Mouse (Mus musculus): ENCODE measurements around the gene Wnt11. TPM values are rescaled to one million over a fixed set of nuclear protein-coding genes. Genes with fewer than 3 reads are reported as not detected.

Gene Wnt11
- total RNA-seq, 2 experiments from 2014 or later = 6.1 to 7.9 TPM

- intact Hi-C loops (cut with DNase I; ENCODE audit: low total_unique reads) = no loop called here
- DNase-seq = no peak
Observed at GRCm38 (mm10) chr7:98894305-98894704, 59.4 kb downstream of the Wnt11 start.

- DNase-seq = no peak
- intact Hi-C loops (cut with DNase I; ENCODE audit: low total_unique reads) = no loop called here
Observed at GRCm38 (mm10) chr7:98894768-98895167, 59.9 kb downstream of the Wnt11 start.

DNA sequence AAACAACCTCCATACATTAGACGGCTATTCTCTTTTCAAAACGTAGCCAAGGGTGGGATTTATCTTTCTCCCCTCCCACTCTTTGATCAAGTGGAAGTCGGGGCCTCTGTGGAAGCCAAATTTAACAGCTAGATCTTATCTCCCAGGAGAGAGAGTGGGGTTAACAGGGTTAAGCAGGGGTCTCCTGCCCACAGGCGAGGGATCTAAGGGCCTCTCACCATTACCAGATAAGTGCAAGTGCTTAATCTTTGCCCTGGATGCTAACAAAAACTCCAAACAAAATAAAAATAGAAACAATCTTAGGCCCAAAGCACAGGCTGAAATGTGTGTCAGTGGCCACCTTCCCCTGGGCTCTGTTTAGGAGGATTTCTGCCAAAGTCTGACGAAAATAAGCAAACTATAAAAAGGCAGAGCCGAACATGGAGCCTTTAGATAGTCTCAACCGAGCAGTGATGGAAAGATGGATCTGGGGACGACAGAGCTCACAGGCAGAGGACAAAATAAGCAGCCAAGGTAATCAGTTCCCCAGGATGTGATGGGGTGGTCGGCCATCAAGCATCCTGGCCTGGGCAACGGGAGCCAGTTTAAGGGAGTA, 60.7 kb downstream of the Wnt11 start:
- intact Hi-C loops (cut with DNase I; ENCODE audit: low total_unique reads) = no loop called here
- no peak for DNase-seq

DNA sequence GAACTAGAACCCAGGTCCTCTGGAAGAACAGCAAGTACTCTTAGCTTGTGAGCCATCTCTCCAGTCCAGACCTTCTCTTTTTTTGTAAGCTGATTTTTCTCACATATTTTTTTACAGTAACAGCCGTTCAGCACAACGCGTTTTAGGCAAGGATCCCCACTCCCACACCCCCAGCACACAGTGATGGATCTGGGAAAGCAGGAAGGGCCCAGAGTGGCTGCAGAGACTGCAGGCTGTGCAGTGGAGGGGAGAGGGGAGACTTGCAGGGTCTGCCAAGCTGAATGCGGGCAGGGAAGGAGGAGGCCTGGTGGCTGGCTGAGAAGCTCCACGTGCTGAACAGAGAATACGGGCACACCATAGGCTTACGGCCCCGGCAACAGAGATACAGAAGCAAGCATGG, 62.4 kb downstream of the Wnt11 start:
- intact Hi-C loops (cut with DNase I; ENCODE audit: low total_unique reads) = no loop called here

DNA sequence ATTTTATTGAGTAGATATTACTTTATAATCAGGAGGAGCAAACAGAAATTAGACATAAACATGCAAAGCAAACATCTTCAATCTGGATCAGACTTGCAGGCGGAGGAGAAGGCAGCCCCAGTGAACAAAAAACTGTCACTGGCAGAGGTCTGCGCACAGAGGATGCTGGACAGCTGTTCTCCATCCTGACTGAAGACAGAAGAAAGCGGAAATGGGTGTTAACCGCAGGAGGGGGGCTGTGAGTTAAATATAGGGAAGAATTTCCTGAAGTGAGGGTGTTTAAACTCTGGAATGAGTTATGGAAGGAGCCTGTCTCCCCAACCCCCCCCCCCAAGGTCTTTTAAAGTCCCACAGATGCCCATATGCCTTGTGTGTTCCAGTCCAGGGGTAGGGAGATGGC, 64.9 kb downstream of the Wnt11 start:
- no peak for DNase-seq
- intact Hi-C loops (cut with DNase I; ENCODE audit: low total_unique reads) = no loop called here

More for the DNA sequence above, 62.4 kb downstream of the Wnt11 start:
- DNase-seq = no peak

GRCm38 (mm10) chr7:98901120-98901519, 66.2 kb downstream of the Wnt11 start:
- intact Hi-C loops (cut with DNase I; ENCODE audit: low total_unique reads) = no loop called here

DNA sequence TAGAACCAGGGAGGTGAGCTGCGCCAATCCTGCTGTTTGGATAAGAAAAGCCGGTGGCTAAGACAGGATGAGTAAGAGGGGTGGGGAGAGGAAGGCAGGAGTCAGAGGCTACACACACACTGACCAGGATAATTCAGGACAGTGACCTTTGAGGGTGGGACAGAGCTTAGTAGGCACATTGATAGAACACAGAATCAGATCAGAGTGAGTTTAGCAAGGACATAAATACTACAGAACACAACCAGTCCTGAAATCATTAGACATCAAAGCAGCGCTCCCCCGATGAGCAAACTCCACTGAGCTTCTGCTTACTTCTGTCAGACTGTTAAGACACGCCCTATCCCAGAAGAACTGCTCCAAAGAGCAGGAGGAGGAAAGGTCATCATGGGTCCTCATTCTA, 69.0 kb downstream of the Wnt11 start:
- intact Hi-C loops (cut with DNase I; ENCODE audit: low total_unique reads) = no loop called here
- no peak for DNase-seq

More at GRCm38 (mm10) chr7:98901120-98901519, 66.2 kb downstream of the Wnt11 start:
- no peak for DNase-seq

Other genes with a start within 250 kb of the Wnt11 start
- gene Emsy, start 178.3 kb upstream of the Wnt11 start, total RNA-seq (2021) = 10 to 100 TPM; 19.2 to 19.4 TPM
- 10 to 100 TPM; 72.2 to 81.4 TPM for gene Thap12, start 132.0 kb upstream of the Wnt11 start, total RNA-seq (2021)

Data from gastrocnemius, postnatal 14 days (tissue).